8 mouse cellular contexts compared by ENCODE assay signal in the genomic region with DNA sequence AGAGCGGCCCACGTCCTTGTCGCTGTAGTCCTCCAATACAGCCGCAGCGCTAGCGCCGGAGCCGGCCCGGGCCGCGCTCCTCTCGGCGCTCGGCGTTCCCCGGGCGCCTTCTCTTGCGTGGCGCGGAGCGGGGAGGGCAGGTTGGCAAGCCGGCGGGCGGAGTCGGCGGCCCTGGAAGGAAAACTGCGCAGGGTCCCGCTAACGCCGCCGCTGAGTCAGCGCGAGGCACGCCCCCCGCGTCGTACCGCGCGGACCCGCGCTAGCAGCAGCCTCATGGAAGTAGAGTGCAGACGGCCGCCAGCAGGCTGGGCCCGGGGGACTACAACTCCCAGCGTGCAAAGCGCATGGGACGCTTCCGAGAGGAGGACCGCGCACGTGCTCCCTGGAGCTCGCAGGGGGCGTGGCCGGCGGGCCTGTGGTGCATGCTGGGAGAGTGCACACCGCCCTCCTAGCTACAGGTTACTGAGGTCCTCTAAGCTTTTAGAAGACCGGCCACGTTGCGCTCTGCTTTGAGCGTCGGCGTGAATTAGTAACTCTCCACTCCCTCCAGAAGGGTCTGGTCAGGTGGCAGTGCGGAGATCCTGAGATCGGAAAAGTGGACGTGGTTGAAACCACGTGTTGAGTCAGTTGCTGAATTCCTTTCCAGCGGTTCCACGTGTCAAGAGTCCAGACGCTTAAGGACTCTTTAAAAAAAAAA. TPM values are rescaled to one million over a fixed set of nuclear protein-coding genes. Genes with fewer than 3 reads are reported as not detected.
DNase-seq lines count a peak whose midpoint lies in the region; ATAC-seq lines count a peak whose summit lies in the region.

A gene (minus strand): TSS at position 147 of the 697 bp plus-strand sequence.

- no peaks in the 10 kb centered on the region for H3K9me3 ChIP-seq in hindbrain, embryonic 16.5 days (ENCODE audit: control insufficient read depth, low read length)

- H3K9ac ChIP-seq in hindbrain, embryonic 16.5 days (ENCODE audit: low read depth, low read length) = peak within 1 kb of the TSS; percentile 91

- peaks cover 43% of the 10 kb centered on the region for H3K79me2 ChIP-seq in macrophage (ENCODE audit: inconsistent target)

- peaks cover 14% of the 10 kb centered on the region for H3K4me1 ChIP-seq in hindbrain, embryonic 16.5 days (ENCODE audit: control insufficient read depth, insufficient read depth, low read depth, low read length)

- peak within 1 kb of the TSS; percentile 68 for H3K4me3 ChIP-seq in hindbrain, embryonic 16.5 days (ENCODE audit: low read length)
- peak within 1 kb of the TSS; percentile 73 for H3K4me3 ChIP-seq in macrophage (ENCODE audit: inconsistent target)

- peaks cover 4% of the 10 kb centered on the region for H3K36me3 ChIP-seq in hindbrain, embryonic 16.5 days (ENCODE audit: control insufficient read depth, insufficient read depth, low read length)
- H3K36me3 ChIP-seq in macrophage (ENCODE audit: inconsistent target) = peaks cover 9% of the 10 kb centered on the region; the same call in 1 of the 2 replicates

- peak within 1 kb of the TSS; percentile 94 for H3K27ac ChIP-seq in hindbrain, embryonic 16.5 days (ENCODE audit: low read depth, low read length)
- peak within 1 kb of the TSS; percentile 81 for H3K27ac ChIP-seq in macrophage

- H3K4me2 ChIP-seq in hindbrain, embryonic 16.5 days (ENCODE audit: low read length) = peak within 1 kb of the TSS; percentile 78

- under 1% methylated on average over 70 of the region's 70 CpGs for WGBS in hindbrain, embryonic 16.5 days
- under 1% methylated on average over 54 of the region's 70 CpGs for WGBS in macrophage (ENCODE audit: missing documents)

- DNase-seq in WW6 (ENCODE audit: low read depth, low spot score) = peak; percentile 95
- DNase-seq in cerebellum, postnatal 4 days (ENCODE audit: low spot score in 2 of 2) = peak; percentile 96 to 97
- DNase-seq in gastrocnemius, adult 18-20 months (ENCODE audit: low spot score) = peak; percentile 97
- peak; percentile 97 to 99 for DNase-seq in left cerebral cortex, adult 18-20 months (ENCODE audit: low spot score in 2 of 2)
- peak; percentile 99 for DNase-seq in right cerebral cortex, adult 18-20 months
- DNase-seq in urinary bladder, postnatal 10 days (ENCODE audit: low spot score) = peak; percentile 90

- no peaks in the 10 kb centered on the region for H3K27me3 ChIP-seq in hindbrain, embryonic 16.5 days (replicated peaks; ENCODE audit: control insufficient read depth, insufficient read depth, low read length)

- ATAC-seq in hindbrain, embryonic 16.5 days = peak; percentile 100

RNA-seq across cellular contexts. Expression of the gene that starts here (rescaled TPM):
- total RNA-seq in gastrocnemius, adult 18-20 months (2021) = 10 to 100 TPM; 23.9 to 27.7 TPM
- 29.7 and 32.2 TPM in 2 replicates for polyA plus RNA-seq in hindbrain, embryonic 16.5 days (2015; fragmentation: Nextera tagmentation; extraction: Ambion mirVana)
- total RNA-seq in left cerebral cortex, adult 18-20 months (2021) = 10 to 100 TPM; 71.8 to 74.6 TPM
- total RNA-seq in macrophage (2018; cell fraction: chromatin; rRNA removed) = 10 to 100 TPM; 12.6 to 84.7 (median 55.2) TPM
- total RNA-seq in macrophage (2018; cell fraction: cytosol; rRNA removed) = 10 to 100 TPM; 19.9 to 35.8 (median 27.7) TPM
- 10 to 100 TPM; 18.0 to 55.3 (median 38.0) TPM for total RNA-seq in macrophage (2018; cell fraction: nucleus; rRNA removed)
- 18.3 to 41.6 TPM (median 29.1 TPM) in 3 replicates for polyA plus RNA-seq in macrophage (2018)

Comparison
In these comparisons a context has a peak if more than half of its experiments do, and no peak if none do; other contexts are left out.
1. Peak in every context shown above with its lines: DNase-seq, ATAC-seq, H3K4me3 ChIP-seq and H3K27ac ChIP-seq.